Mouse (Mus musculus): ENCODE measurements around the gene Phospho2.
"Not testable (repeated sequence)": the region's sequence is repeated elsewhere in the genome, so short reads cannot be mapped to it uniquely, and the experiment has no call there.

Gene Phospho2

GRCm38 (mm10) chr2:69789429-69790069 lies at the start of gene Phospho2, which contains the start of gene Ccdc173:
Gene Phospho2, plus strand, starts transcription at chr2:69789623.
Gene Ccdc173, minus strand, starts transcription at chr2:69789575.
- peak; percentile 97 for DNase-seq

GRCm38 (mm10) chr2:69745091-69745490 lies 44.3 kb upstream of the Phospho2 start:
- no peak for DNase-seq

GRCm38 (mm10) chr2:69760980-69761379 lies 28.4 kb upstream of the Phospho2 start:
- no peak for DNase-seq

GRCm38 (mm10) chr2:69763340-69763739 lies 26.1 kb upstream of the Phospho2 start:
- no peak for DNase-seq

GRCm38 (mm10) chr2:69764716-69765115 lies 24.7 kb upstream of the Phospho2 start:
- no peak for DNase-seq

- DNase-seq = peak; percentile 48
Observed at GRCm38 (mm10) chr2:69773331-69773730, 16.1 kb upstream of the Phospho2 start.

GRCm38 (mm10) chr2:69777985-69778835 lies 11.2 kb upstream of the Phospho2 start:
- peak; percentile 25 for DNase-seq

GRCm38 (mm10) chr2:69778836-69779177 lies 10.6 kb upstream of the Phospho2 start:
- no peak for DNase-seq

- no peak for DNase-seq
Observed at GRCm38 (mm10) chr2:69788974-69789373, 449 bp upstream of the Phospho2 start.

GRCm38 (mm10) chr2:69790285-69790684 lies 862 bp downstream of the Phospho2 start:
- DNase-seq = peak; percentile 81

- no peak for DNase-seq
Observed at GRCm38 (mm10) chr2:69790722-69791121, 1.3 kb downstream of the Phospho2 start.

GRCm38 (mm10) chr2:69802911-69803312 lies 13.5 kb downstream of the Phospho2 start:
- DNase-seq = no peak

GRCm38 (mm10) chr2:69803756-69804155 lies 14.3 kb downstream of the Phospho2 start:
- no peak for DNase-seq

GRCm38 (mm10) chr2:69804663-69805062 lies 15.2 kb downstream of the Phospho2 start:
- DNase-seq = not testable (repeated sequence)

GRCm38 (mm10) chr2:69810169-69810568 lies 20.7 kb downstream of the Phospho2 start:
- DNase-seq = no peak

GRCm38 (mm10) chr2:69811349-69811748 lies 21.9 kb downstream of the Phospho2 start:
- DNase-seq = not testable (repeated sequence)

GRCm38 (mm10) chr2:69816575-69816974 lies 27.2 kb downstream of the Phospho2 start:
- DNase-seq = no peak

- no peak for DNase-seq
Observed at GRCm38 (mm10) chr2:69818350-69819085, 29.1 kb downstream of the Phospho2 start.

- no peak for DNase-seq
Observed at GRCm38 (mm10) chr2:69820201-69820600, 30.8 kb downstream of the Phospho2 start.

- DNase-seq = no peak
Observed at GRCm38 (mm10) chr2:69821711-69822110, 32.3 kb downstream of the Phospho2 start, which contains the start of gene Klhl23. Gene Klhl23, plus strand, starts transcription at chr2:69821944.

- DNase-seq = peak; percentile 64
Observed at GRCm38 (mm10) chr2:69822361-69823128, 33.1 kb downstream of the Phospho2 start.

GRCm38 (mm10) chr2:69823129-69823677 lies 33.8 kb downstream of the Phospho2 start:
- DNase-seq = no peak

All from right cerebral cortex, postnatal 25 days (tissue).